Mouse (Mus musculus) heart, adult 8-10 months (tissue): ENCODE results near the gene Dusp9. TPM values are rescaled to one million over a fixed set of nuclear protein-coding genes. Genes with fewer than 3 reads are reported as not detected.

Experiments used
- DNase-seq: peaks from one replicate; pipeline ENCODE4 v3.0.0; 2022; ENCODE audit warnings: low spot score
- total RNA-seq, 4 experiments: library from RNA; stranded (reverse); gene quantifications; 2 replicates each; pipeline ENCODE4 v1.2.4; 2022

Gene Dusp9
- total RNA-seq = under 1 TPM in 1 of 4 experiments, not detected in 3; 0.19 TPM

DNA sequence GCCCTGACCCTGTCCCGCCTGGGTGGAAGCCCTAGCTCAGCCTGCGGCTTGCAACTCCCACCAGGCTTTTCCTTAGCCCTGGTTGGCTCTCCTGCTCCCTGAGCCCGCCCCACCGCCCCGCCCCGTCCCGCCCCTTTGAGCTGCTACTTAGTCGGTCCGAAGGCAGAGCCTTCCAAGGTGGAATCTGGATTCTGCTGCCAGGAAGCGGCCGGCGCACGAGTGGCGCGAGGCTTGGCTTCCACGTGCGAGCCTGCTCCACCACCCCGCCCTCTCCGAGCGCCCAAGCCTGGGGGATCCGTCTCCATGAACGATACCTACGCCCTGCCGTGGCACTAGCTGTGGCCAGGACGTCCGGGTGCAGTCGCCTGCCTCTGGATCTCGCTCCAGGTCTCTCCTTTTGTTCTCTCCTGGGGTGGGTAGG, at the start of gene Dusp9:
Gene Dusp9, plus strand, starts transcription at position 165 of the 421 bp plus-strand sequence.
- DNase-seq = no peak

DNA sequence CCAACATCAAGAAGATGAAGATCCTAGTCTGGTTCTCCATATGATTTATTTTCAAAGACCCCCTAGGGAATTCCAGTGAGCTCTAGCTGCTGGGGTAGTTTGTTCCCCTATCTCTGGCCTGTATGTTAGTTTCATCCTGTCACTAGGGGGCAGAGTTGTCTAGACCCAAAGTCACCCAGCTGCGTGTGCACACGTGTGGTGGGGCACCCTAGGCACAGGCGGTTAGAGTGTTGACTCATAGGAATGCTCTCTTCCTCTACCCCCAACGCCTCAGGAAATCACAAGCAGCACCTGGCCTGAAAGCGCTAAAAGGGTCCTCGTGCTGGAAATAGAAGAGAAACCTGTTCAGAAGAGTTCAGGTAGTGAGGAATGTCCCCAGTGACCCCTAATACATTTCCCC, 46.0 kb upstream of the Dusp9 start:
- no peak for DNase-seq

DNA sequence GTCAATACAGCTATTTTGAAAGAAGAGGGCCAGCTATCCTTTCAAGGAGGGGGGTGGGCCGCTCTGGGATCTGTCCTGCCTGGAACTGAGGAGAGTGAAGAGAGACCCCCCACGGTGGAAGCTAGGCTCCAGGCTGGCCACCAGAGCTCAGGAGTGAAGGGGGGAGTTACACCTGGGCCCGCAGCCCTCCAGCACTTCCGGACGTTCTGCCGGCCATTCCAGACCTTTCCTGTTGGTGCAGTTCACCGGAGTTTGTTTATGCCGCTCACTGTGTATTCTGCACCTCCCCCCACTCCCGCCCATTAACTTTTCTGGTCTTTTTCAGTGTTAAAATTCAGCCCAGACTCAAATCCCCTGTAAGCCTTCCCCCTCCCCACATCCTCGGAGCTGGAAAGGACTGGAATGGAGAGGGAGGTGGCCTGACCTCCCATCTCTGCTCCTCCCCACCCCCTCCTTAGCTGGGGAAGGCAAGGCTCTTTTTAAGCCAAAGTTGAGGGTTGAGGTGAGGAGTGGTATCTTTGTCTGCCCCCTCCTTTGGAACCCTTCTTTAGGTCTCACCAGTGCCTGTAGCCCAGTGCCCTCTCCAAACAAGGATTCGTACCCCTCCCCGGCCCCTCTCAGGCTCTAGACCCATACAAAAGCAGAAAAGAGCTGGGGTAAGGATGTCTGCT, 44.6 kb upstream of the Dusp9 start:
- DNase-seq = no peak

DNA sequence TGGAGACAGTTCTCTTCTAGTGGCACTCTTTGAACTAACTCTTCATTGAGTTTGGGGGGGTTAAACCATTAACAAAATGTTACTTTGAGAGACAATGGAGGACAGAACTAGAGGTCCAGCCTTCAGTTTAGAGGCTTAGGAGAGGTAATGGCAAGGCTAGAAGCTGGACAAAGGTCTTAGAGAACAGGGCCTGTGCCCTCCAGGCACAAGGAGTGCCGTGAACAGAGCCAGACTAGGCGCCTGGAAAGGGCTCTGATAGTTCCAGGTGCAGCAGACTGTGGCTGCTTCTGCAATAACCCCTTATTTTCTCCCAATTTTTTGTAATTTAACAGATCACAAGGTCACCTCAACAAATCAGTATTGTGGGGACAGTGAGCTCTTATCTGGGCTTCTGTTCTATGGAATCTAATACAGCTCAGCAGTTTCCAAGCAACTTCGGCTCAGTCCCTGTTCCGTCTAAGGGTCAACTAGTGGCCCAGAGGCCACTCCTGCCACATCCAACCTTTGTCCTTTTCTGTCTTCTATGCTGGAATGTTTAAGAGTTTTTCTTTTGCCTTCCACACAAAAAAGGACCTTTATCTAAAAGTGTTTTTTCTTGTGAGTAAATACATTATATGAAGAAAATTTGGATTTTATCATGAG, 43.8 kb upstream of the Dusp9 start:
- no peak for DNase-seq

DNA sequence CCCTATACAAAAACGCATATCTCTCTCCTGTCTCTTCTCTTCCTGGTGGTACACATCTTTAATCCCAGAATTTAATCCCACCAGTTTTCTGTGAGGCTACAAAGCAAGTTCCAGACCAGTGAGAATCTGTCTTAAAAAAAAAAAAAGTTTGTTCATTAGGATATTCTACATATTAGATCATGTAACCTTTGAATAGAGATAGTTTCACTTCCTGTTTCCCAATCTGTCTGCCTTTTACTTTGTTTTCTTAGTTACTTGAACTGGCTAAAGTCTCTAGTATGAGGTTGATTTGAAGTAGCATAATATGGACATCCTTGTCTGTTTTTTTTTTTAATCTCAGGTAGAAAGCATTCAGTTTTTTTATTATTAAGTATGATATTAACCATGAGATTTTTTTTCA, 37.8 kb upstream of the Dusp9 start:
- DNase-seq = no peak

DNA sequence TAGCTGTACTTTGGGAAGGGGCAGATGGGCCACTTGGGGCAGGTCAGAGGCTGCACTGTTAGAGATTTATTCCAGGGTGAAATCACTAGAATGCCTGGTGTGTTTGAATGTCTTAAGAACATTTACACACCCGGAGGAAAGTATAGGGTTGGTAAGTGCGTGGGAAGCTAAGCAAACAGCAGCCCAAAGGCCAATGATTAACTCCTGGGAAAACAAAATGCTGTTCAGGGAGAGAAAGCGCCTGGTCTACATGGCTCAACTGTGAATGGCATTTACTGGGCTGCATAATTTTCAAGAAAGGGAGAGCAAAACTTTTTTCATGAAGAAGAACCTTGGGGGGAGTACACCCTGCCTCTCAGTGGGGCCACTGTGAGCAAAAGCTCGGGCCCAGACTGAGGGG, 25.6 kb upstream of the Dusp9 start:
- no peak for DNase-seq

DNA sequence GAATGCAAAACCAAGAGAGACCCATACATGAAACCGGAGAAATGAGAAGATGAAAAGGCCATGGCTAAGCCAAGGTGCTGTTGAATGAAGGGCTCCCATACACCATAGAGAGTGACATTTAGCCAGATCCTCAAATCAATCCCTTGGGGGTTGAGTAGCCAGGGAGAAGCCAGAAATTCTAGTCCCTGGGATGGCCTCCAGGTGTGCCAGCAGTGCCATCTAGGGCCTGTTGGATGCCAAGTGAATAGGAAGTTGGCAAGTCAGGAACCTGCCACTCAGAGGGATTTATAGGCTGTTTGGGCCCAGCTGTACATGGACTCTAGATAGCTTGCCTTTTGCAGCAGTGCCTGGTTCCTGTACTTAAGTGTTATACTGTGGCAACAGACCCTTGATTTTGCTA, 23.3 kb upstream of the Dusp9 start:
- DNase-seq = no peak

DNA sequence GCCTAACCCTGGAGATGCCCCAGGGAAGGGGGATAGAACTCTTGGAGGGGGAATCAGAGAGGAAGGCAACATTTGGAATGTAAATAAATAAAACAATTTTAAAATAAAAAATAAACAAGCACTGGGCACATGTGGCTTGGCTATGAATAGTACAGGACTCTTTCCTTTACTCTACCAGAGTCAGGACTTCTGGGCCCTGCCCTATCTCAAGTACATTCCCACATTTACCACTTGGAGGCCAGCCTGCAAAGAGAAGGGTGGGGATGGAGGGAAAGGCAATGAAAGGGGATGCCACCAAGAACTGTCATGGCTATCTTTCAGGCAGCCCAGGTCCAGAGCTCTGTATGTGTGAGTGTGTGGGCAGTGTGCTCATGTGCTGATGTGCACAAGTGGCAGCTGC, 19.8 kb upstream of the Dusp9 start:
- DNase-seq = no peak

DNA sequence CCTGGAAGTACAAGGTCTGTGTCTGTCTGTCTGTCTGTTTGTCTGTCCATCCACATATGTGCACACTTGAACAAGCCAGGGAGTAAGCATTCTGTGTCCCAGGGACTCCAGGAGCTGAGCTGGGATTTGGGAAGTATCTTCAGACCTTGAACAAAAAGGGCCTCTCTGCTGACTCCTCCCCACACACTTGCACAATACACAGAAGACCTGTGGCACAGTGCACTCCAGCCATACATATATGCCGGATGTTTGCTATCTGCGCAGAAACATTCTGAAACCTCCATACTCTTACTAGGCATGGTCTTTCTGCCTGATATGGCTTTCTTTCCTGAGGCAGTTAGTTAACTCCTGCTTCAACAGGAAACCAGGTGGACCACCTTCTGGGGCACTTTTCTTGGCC, 19.3 kb upstream of the Dusp9 start:
- DNase-seq = no peak

DNA sequence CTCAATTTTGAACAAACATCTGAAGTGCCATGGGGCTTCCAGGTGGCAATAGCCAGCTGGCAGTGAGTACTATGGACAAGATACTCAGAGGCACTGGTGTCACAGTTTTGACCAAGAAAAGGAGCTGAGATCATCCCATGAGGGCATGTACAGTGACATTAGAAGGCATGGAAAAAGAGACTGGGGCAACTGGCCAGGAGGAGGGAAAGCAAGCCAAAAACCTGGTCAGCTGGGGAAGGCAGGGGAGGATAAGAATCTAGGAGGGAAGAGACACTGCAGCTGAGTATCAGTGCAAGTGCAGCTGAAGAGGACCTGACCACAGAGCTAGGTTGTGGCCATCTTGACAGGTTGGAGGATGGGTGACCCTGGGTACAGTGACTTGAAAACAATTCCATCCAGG, 12.2 kb upstream of the Dusp9 start:
- no peak for DNase-seq

DNA sequence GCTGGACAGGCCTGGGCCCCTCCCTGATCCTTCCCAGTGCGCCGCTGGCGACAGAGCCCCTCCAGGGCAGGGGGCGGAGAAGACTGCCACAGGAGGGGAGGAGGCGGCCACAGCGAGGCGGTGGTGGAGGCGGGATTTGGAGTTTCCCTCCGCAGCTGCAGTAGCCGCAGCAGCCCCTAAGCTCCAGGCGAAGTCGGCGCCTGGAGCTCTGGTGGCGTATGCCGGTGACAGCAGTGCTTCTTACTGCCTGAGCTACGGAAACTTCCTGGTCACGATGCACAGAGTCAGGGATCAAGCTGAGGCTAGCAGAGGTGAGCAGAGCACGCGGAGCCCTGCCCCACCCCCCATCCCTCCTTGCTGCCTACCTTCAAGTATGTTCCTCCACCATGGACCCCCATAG, 3.8 kb upstream of the Dusp9 start:
- DNase-seq = no peak

DNA sequence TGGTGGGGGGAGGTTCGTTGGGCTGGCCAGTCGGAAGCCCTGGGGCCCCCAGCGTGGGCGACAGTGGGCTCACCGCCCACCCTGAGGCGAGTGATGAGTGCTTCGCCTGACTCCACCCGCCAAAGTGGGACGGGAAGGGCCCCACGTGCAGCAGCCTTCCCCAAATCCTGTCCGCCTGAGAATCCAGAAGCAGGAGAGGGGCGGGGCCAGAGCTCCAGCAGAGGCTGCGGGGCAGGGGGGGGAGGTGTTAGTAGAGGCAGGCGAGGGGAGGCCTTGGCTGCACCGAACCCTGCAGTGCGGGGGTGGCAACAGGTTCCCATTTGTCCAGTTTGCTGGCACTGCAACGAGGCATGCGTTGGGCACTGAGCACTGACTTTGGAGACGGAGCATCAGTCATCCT, 1.8 kb upstream of the Dusp9 start:
- no peak for DNase-seq

DNA sequence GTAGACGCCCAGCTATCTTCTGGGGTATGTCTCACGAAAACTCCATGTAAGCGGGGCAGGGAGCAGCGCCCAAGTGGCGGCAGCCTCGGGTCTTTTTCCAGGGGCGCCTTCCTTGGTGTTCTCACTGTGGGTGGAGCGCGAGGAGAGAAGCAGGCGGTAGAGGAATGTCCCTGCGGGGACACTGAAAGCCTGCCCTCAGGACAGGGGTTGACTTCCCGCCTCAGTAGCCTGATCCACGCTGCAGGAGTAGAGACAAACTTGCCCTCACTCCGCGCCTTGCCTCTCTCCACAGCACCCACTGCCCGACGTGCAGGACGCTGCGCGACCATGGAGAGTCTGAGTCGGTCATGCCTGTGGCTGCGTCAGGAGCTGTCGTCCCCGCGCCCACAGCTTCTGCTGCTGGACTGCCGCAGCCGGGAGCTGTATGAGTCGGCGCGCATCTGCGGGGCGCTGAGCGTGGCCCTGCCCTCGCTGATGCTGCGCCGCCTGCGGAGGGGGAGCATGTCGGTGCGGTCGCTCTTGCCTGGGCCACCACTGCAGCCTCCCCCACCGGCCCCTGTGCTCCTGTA, 766 bp downstream of the Dusp9 start:
- no peak for DNase-seq

DNA sequence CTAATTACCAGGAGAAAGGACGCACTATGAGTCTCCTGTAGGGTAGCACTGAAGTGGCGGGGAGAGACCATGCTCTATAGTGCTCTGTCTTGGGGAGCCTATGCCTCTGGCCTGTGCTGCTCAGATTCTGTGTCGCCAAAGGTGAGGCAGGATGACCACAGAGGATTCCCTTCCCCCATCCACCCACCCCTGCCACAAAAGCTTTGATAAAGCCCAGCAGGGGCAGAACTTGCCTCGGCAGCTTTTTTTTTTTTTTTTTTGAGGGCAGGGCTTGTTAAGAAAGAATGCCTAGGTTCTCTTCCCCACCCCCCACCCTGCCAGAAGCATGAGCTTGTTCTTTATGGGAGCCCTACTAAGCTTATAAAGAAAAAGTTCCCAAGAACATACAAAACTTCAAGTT, 5.9 kb downstream of the Dusp9 start:
- DNase-seq = no peak

DNA sequence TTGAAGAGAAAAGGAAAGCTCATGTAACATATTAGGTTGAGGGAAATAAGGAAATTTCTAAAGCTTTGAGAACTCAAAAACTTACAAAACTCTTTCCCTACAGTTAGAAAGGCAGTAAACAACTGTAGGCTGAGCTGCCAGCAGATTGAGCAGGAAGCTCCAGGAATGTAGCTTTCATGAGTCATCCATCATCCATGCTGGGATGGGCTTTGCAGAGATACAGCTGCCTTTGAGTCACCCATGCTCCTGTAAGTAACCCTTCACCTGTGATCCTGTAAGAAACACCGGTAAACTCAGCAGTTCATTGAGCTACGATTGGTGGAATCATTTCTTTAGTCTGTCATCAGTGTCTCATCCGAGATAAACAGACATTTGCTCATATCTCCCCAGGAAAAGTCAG, 11.7 kb downstream of the Dusp9 start:
- DNase-seq = no peak

DNA sequence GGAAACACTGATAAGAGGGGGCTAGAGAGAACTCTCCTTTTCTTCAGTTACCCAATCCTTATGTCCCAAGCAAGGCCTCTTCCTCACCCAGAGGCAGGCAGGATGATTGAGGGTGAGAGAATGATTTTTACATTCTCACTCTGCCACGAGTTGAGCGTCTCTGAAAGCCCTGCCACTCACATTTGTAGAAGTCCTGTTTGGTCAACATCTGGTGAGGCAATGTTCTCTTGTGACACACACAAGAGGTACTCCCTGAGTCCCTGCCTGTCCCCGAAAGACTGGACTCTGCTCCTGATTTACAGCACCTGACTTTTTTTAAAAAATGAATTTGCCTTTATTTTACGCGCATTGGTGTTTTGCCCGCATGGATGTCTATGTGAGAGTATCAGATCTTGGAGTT, 14.2 kb downstream of the Dusp9 start:
- DNase-seq = no peak

DNA sequence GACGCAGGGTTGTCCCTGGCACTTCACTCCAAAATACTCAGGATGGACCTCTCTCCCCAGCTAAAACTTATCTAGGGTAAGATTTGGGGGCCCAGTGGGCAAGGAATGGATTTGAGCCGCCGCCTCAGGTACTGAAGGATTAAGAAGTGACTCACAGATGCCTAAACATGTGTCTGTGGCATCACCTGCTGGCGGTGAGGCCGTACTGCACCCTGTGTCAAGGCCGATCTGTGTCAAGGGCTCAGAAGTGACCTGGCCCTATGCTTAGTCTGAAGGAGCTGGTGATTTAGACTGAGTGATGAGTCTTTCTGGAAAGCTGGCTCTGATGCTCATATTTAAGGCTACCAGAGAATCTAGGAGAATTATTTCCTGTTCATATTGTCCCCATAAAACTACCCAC, 15.0 kb downstream of the Dusp9 start:
- DNase-seq = peak; percentile 62

DNA sequence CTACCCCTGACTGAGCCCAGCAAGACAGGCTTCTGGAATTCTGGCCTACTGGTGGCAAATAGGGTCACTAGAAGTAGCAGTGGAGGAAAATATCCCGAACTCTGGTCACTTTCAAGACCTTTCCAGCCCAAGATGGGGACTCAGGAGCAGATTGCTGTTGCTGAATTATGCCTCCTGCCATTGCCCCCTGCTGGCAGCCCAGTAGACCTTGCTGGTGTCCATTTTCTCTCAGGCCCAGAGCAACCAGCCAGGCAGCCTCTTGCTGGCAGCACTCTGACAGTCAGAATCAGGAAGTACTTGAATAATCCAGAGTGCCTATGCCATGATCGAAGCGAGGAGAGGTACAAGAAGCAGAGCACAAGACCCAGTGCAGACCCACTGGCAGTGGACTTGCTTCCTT, 16.3 kb downstream of the Dusp9 start:
- DNase-seq = no peak

DNA sequence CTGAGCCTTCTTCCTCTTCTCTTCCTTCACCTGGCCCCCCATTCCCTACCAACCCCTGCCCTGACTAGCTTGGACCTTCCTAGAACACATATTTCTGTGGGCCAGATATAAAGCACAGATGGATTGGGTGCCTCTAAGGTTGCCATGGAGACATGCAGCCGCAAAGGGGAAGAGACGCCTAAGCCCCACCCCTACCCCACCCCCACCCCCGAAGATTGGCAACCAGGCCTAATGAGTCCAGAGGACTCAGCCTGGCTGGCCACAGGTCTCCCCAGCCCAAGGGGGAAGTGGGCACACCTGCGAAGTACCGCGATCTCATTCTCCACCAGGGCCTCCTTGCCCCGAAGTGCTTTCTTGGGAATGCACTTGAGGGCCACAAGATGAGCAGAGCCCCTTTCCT, 19.2 kb downstream of the Dusp9 start:
- DNase-seq = no peak

DNA sequence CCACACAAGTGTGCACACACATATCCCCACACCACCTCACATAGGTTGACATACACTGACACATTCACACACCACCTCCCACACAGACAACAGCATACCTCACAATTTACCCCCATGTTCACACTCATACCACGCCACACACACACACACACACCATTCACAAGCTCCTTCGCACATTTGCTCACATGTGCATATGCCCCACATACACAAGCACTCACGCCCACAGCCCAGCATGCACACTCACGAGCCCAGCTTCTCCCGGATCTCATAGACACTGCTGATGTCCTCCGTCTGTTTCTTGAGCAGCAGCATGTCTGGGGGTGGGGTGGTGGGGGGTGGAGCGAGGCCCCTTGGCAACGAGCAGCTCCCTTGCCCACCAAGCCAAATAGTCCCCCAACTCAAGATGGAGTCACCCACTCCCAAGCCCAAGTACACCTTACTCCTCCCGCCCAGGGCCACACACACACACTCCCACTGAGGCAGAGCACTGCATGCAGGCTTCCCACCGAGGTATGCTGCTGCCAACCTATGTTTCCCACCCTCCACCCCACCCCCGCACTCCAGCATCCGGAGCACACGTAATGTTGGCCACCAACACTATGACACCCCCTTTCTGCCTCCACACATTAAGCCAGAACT, 19.8 kb downstream of the Dusp9 start:
- DNase-seq = no peak

DNA sequence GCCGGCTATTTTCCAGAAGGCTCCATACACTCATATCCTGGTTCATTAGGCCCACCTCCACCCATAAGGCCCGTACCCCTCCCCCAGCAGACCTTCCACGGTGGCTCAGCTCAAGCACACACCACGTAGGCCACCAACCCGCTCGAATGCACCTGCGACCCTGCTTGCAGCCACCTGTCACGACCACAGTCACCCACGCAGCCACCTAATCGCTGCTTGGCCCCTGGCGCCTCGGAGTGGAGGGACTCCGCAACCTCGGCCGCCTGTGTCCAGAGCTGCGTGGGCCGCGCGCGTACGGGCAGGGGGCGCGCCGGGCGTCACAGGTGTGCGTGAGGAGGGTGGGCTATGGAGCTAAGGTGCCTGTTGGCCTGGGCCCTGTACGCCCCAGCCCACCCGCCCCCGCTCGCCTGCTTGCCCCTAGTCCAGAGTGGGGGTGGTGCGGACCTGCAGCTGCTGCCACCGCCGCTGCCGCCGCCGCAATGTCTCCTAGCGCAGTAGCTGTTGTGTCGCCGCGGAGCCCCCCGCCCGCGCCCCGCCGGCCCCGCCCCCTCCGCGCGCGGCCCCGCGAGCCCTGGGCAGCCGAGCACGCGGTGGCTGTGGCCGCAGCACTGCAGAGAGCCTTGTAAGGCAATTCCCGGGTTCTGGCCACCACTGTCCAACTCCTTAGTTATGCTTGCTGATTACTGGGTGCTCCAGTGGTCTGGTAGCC, 20.5 kb downstream of the Dusp9 start, which contains the start of gene Pnck:
Gene Pnck, minus strand, starts transcription at position 543 of the 709 bp plus-strand sequence.
- DNase-seq = no peak

DNA sequence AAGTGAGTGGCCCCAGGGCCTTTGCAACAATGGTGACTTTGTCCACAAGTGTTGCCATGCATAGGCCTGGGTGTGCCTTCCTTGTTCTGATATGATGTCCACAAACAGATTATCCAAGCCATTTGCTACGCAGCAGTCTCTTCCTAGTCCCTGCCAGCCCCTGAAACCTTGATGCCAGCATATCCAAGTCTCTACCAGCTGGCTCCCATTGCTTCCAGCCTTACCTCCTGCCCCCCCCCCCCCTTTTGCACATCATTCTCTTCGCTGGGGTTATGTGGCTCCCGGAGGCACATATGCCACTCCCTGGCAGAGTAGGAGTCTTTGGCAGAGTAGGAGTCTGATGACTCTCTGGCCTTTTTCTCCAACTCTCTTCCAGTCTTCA, 21.1 kb downstream of the Dusp9 start:
- no peak for DNase-seq
